19 mouse cellular contexts compared by ENCODE assay signal in genomic region chr8:114681136-114681535, GRCm38 (mm10).
A peak's percentile ranks its signal among the peaks of the same experiment; 100 is the strongest.
DNase-seq lines count a peak whose midpoint lies in the region; ATAC-seq and TF ChIP-seq lines count a peak whose summit lies in the region.
"Had no signal": no experiment of that assay in that cellular context is flagged by ENCODE, and none has a peak within 500 bp of the region (broad histone marks: within the 10 kb centered on the region; RNA-seq: fewer than 3 reads in every experiment).

No protein-coding gene starts in this region.

- no peak for TF ChIP-seq CTCF in kidney, postnatal 0 days (IDR thresholded peaks at IDR 0.05; ENCODE audit: low read depth)

- peaks cover 14% of the 10 kb centered on the region for H3K4me1 ChIP-seq in kidney, postnatal 0 days (replicated peaks; ENCODE audit: insufficient read depth, low read length)
- peaks cover 20% of the 10 kb centered on the region for H3K4me1 ChIP-seq in kidney, embryonic 14.5 days (ENCODE audit: control insufficient read depth, insufficient read depth, low read length)
- peaks cover 35% of the 10 kb centered on the region for H3K4me1 ChIP-seq in limb, embryonic 10.5 days
- peaks cover 36% of the 10 kb centered on the region for H3K4me1 ChIP-seq in stomach, embryonic 16.5 days (ENCODE audit: control insufficient read depth, insufficient read depth, low read length)

- no peak overlapping the region for H3K4me3 ChIP-seq in kidney, postnatal 0 days (replicated peaks; ENCODE audit: low read depth, low read length)
- no peak overlapping the region for H3K4me3 ChIP-seq in kidney, embryonic 14.5 days (ENCODE audit: low read length)
- no peak overlapping the region for H3K4me3 ChIP-seq in limb, embryonic 10.5 days
- no peak overlapping the region for H3K4me3 ChIP-seq in stomach, embryonic 16.5 days (replicated peaks; ENCODE audit: low read length)
- H3K4me3 ChIP-seq: neural tube, embryonic 15.5 days had no signal

- H3K36me3 ChIP-seq in kidney, postnatal 0 days (ENCODE audit: insufficient read depth, low read length) = no peaks in the 10 kb centered on the region
- H3K36me3 ChIP-seq in kidney, embryonic 14.5 days (ENCODE audit: control insufficient read depth, insufficient read depth, low read length) = no peaks in the 10 kb centered on the region
- no peaks in the 10 kb centered on the region for H3K36me3 ChIP-seq in limb, embryonic 10.5 days
- H3K36me3 ChIP-seq in stomach, embryonic 16.5 days (ENCODE audit: control insufficient read depth, insufficient read depth, low read length) = no peaks in the 10 kb centered on the region
- H3K36me3 ChIP-seq: neural tube, embryonic 15.5 days had no signal

- no peaks in the 10 kb centered on the region for H3K27me3 ChIP-seq in kidney, postnatal 0 days (ENCODE audit: insufficient read depth, low read length)
- no peaks in the 10 kb centered on the region for H3K27me3 ChIP-seq in kidney, embryonic 14.5 days (ENCODE audit: control insufficient read depth, insufficient read depth, low read length)
- H3K27me3 ChIP-seq in limb, embryonic 10.5 days (ENCODE audit: low read depth, poor library complexity, severe bottlenecking) = peaks cover 15% of the 10 kb centered on the region; the same call in 1 of the 2 replicates
- H3K27me3 ChIP-seq in stomach, embryonic 16.5 days (ENCODE audit: control insufficient read depth, insufficient read depth, low read length) = no peaks in the 10 kb centered on the region
- H3K27me3 ChIP-seq: CH12.LX; neural tube, embryonic 15.5 days had no signal

- no peak for ATAC-seq in kidney, postnatal 0 days (replicated peaks; ENCODE audit: low FRiP score, low read depth)
- ATAC-seq in kidney, embryonic 14.5 days (ENCODE audit: low FRiP score, low TSS enrichment) = no peak
- peak; percentile 22; the same call in 1 of the 2 replicates for ATAC-seq in stomach, embryonic 16.5 days (ENCODE audit: insufficient read depth, low FRiP score)
- ATAC-seq: forebrain, embryonic 14.5 days; hindbrain, postnatal 0 days; midbrain, embryonic 16.5 days had no signal

- no peak overlapping the region for H3K27ac ChIP-seq in kidney, postnatal 0 days
- H3K27ac ChIP-seq in kidney, embryonic 14.5 days (ENCODE audit: low read depth, low read length) = no peak overlapping the region
- peak overlapping the region; percentile 42; the same call in 1 of the 2 replicates for H3K27ac ChIP-seq in limb, embryonic 10.5 days
- H3K27ac ChIP-seq in stomach, embryonic 16.5 days (ENCODE audit: low read length) = peak overlapping the region; percentile 73
- H3K27ac ChIP-seq: hindbrain, postnatal 0 days; neural tube, embryonic 15.5 days had no signal

- no peak overlapping the region for H3K4me2 ChIP-seq in kidney, postnatal 0 days (ENCODE audit: low read length)
- no peak overlapping the region for H3K4me2 ChIP-seq in kidney, embryonic 14.5 days (replicated peaks; ENCODE audit: low read depth, low read length)
- no peak overlapping the region for H3K4me2 ChIP-seq in stomach, embryonic 16.5 days (ENCODE audit: low read depth, low read length)
- H3K4me2 ChIP-seq: neural tube, embryonic 15.5 days had no signal

- H3K9me3 ChIP-seq in kidney, postnatal 0 days (replicated peaks; ENCODE audit: low read length) = no peaks in the 10 kb centered on the region
- no peaks in the 10 kb centered on the region for H3K9me3 ChIP-seq in kidney, embryonic 14.5 days (ENCODE audit: control insufficient read depth, low read length)
- H3K9me3 ChIP-seq in limb, embryonic 10.5 days (replicated peaks) = no peaks in the 10 kb centered on the region; the same call in 1 of the 2 replicates
- no peaks in the 10 kb centered on the region for H3K9me3 ChIP-seq in stomach, embryonic 16.5 days (replicated peaks; ENCODE audit: control insufficient read depth, low read length)
- H3K9me3 ChIP-seq: neural tube, embryonic 15.5 days had no signal

- WGBS in kidney, postnatal 0 days = 48% methylated on average over 10 of the region's 10 CpGs
- WGBS in kidney, embryonic 14.5 days = 37% methylated on average over 10 of the region's 10 CpGs
- 46% methylated on average over 10 of the region's 10 CpGs for WGBS in limb, embryonic 10.5 days
- WGBS in stomach, embryonic 16.5 days = 32% methylated on average over 10 of the region's 10 CpGs

- H3K9ac ChIP-seq in kidney, postnatal 0 days (ENCODE audit: low read depth, low read length) = no peak overlapping the region
- H3K9ac ChIP-seq in kidney, embryonic 14.5 days (ENCODE audit: low read depth, low read length) = no peak overlapping the region
- no peak overlapping the region for H3K9ac ChIP-seq in stomach, embryonic 16.5 days (ENCODE audit: low read length)
- H3K9ac ChIP-seq: neural tube, embryonic 15.5 days had no signal

- peak; percentile 45 for DNase-seq in kidney, postnatal 0 days (ENCODE audit: low spot score)
- DNase-seq in limb, embryonic 10.5 days (ENCODE audit: low spot score) = no peak
- peak; percentile 40 for DNase-seq in lung, postnatal 14 days
- DNase-seq in embryo, embryonic 11 days = no peak
- DNase-seq in testis, postnatal 14 days (ENCODE audit: low spot score) = no peak
- DNase-seq: adrenal gland, postnatal 36 days; cerebellum, adult 11-12 months; gastrocnemius, postnatal 10 days; heart, adult 18-20 months; heart, postnatal 4 days; kidney, adult 2 months; thymus, postnatal 25 days had no signal

Comparison
In these comparisons a context has a peak if more than half of its experiments do, and no peak if none do; other contexts are left out.
1. DNase-seq: peak in kidney, postnatal 0 days (single experiment) and lung, postnatal 14 days (single experiment); none in limb, embryonic 10.5 days (single experiment), embryo, embryonic 11 days (single experiment) and testis, postnatal 14 days (single experiment).
2. H3K27ac ChIP-seq: peak in limb, embryonic 10.5 days (single experiment) and stomach, embryonic 16.5 days (single experiment); none in kidney, postnatal 0 days (single experiment) and kidney, embryonic 14.5 days (single experiment).